Mouse (Mus musculus) urinary bladder, postnatal 14 days (tissue): ENCODE measurements around the gene Imp4.
"Not testable (repeated sequence)": the region's sequence is repeated elsewhere in the genome, so short reads cannot be mapped to it uniquely, and the experiment has no call there.

Source experiments
- DNase-seq: peaks from one replicate; pipeline ENCODE4 v3.0.0; 2021; ENCODE audit warnings: low spot score

Gene Imp4

GRCm38 (mm10) chr1:34439215-34439960 is at the start of gene Imp4, which contains the start of gene Ccdc115:
TSS of gene Imp4 (plus strand) at chr1:34439851.
TSS of gene Ccdc115 (minus strand) at chr1:34439672.
- peak; percentile 96 for DNase-seq

GRCm38 (mm10) chr1:34396321-34396720 is 43.3 kb upstream of the Imp4 start:
- DNase-seq: no peak

GRCm38 (mm10) chr1:34399182-34399953 is 40.3 kb upstream of the Imp4 start:
- no peak for DNase-seq

GRCm38 (mm10) chr1:34428466-34428865 is 11.2 kb upstream of the Imp4 start:
- no peak for DNase-seq

GRCm38 (mm10) chr1:34429281-34429680 is 10.4 kb upstream of the Imp4 start:
- no peak for DNase-seq

GRCm38 (mm10) chr1:34430981-34431380 is 8.7 kb upstream of the Imp4 start:
- DNase-seq: no peak

GRCm38 (mm10) chr1:34431431-34431830 is 8.2 kb upstream of the Imp4 start:
- no peak for DNase-seq

- no peak for DNase-seq
Measured at GRCm38 (mm10) chr1:34432411-34432775, 7.3 kb upstream of the Imp4 start.

GRCm38 (mm10) chr1:34432776-34433481 is 6.7 kb upstream of the Imp4 start:
- no peak for DNase-seq

GRCm38 (mm10) chr1:34433891-34434521 is 5.6 kb upstream of the Imp4 start:
- DNase-seq: peak; percentile 25

- peak; percentile 90 for DNase-seq
Measured at GRCm38 (mm10) chr1:34434660-34435160, 4.9 kb upstream of the Imp4 start.

- no peak for DNase-seq
Measured at GRCm38 (mm10) chr1:34435371-34436120, 4.1 kb upstream of the Imp4 start.

- no peak for DNase-seq
Measured at GRCm38 (mm10) chr1:34436374-34436773, 3.3 kb upstream of the Imp4 start.

- DNase-seq: not testable (repeated sequence)
Measured at GRCm38 (mm10) chr1:34437366-34437765, 2.3 kb upstream of the Imp4 start.

GRCm38 (mm10) chr1:34438381-34439051 is 1.1 kb upstream of the Imp4 start:
- no peak for DNase-seq

GRCm38 (mm10) chr1:34439961-34440630 is 445 bp downstream of the Imp4 start:
- no peak for DNase-seq

GRCm38 (mm10) chr1:34443124-34443523 is 3.5 kb downstream of the Imp4 start:
- DNase-seq: no peak

GRCm38 (mm10) chr1:34458431-34458830 is 18.8 kb downstream of the Imp4 start:
- no peak for DNase-seq

- peak; percentile 92 for DNase-seq
Measured at GRCm38 (mm10) chr1:34459284-34460060, 19.8 kb downstream of the Imp4 start, which contains the start of gene Ptpn18. TSS of gene Ptpn18 (plus strand) at chr1:34459762.
